Mouse (Mus musculus) left cerebral cortex, adult 18-20 months (tissue): Measurements from ENCODE around the gene Col23a1. TPM values are rescaled to one million over a fixed set of nuclear protein-coding genes. Genes with fewer than 3 reads are reported as not detected.
A peak's percentile ranks its signal among the peaks of the same experiment; 100 is the strongest.

Experiments used
- DNase-seq, 2 experiments: peaks; one replicate each; pipeline ENCODE4 v3.0.0; 2021 to 2022; ENCODE audit warnings: low spot score in 2 of 2, mixed read lengths in 1 of 2
- total RNA-seq, 2 experiments: library from RNA; stranded (reverse); gene quantifications; 2 replicates each; pipeline ENCODE4 v1.2.3; 2021

Col23a1 gene
- total RNA-seq, 2 experiments from 2014 or later: 8.2 to 14.2 TPM

GRCm38 (mm10) chr11:51477571-51477970 lies 187.9 kb downstream of the Col23a1 start:
- DNase-seq: no peak

- no peak for DNase-seq
These were observed 192.5 kb downstream of the Col23a1 start for GRCm38 (mm10) chr11:51482251-51482650.

- DNase-seq: no peak
These were observed 195.4 kb downstream of the Col23a1 start for GRCm38 (mm10) chr11:51485051-51485521.

GRCm38 (mm10) chr11:51485775-51486464 lies 196.2 kb downstream of the Col23a1 start:
- no peak for DNase-seq

GRCm38 (mm10) chr11:51488813-51489212 lies 199.1 kb downstream of the Col23a1 start:
- no peak for DNase-seq

GRCm38 (mm10) chr11:51493421-51493820 lies 203.7 kb downstream of the Col23a1 start:
- peak; percentile 8 to 28 for DNase-seq

GRCm38 (mm10) chr11:51494178-51494577 lies 204.5 kb downstream of the Col23a1 start:
- DNase-seq: no peak

GRCm38 (mm10) chr11:51499776-51500175 lies 210.1 kb downstream of the Col23a1 start:
- DNase-seq: no peak

- peak; percentile 56 to 73 for DNase-seq
These were observed 212.7 kb downstream of the Col23a1 start for GRCm38 (mm10) chr11:51502431-51502851.

- no peak for DNase-seq
These were observed 215.2 kb downstream of the Col23a1 start for GRCm38 (mm10) chr11:51504946-51505345.

- no peak for DNase-seq
These were observed 218.3 kb downstream of the Col23a1 start for GRCm38 (mm10) chr11:51508053-51508452.

- no peak for DNase-seq
These were observed 219.5 kb downstream of the Col23a1 start for GRCm38 (mm10) chr11:51509211-51509610.

GRCm38 (mm10) chr11:51513019-51513418 lies 223.3 kb downstream of the Col23a1 start:
- no peak for DNase-seq

- no peak for DNase-seq
These were observed 225.6 kb downstream of the Col23a1 start for GRCm38 (mm10) chr11:51515346-51515745.

GRCm38 (mm10) chr11:51518100-51518499 lies 228.4 kb downstream of the Col23a1 start:
- DNase-seq: no peak

- peak in 1 of 2 experiments; percentile 16 for DNase-seq
These were observed 228.9 kb downstream of the Col23a1 start for GRCm38 (mm10) chr11:51518585-51518984.

- DNase-seq: no peak
These were observed 231.7 kb downstream of the Col23a1 start for GRCm38 (mm10) chr11:51521440-51521839.

GRCm38 (mm10) chr11:51523215-51523614 lies 233.5 kb downstream of the Col23a1 start:
- no peak for DNase-seq

- DNase-seq: no peak
These were observed 233.9 kb downstream of the Col23a1 start for GRCm38 (mm10) chr11:51523625-51524024.

GRCm38 (mm10) chr11:51526631-51527161 lies 237.0 kb downstream of the Col23a1 start:
- DNase-seq: peak in 1 of 2 experiments; percentile 9

GRCm38 (mm10) chr11:51533128-51533533 lies 243.4 kb downstream of the Col23a1 start:
- no peak for DNase-seq

GRCm38 (mm10) chr11:51534314-51534713 lies 244.6 kb downstream of the Col23a1 start:
- DNase-seq: peak; percentile 66 to 68

- DNase-seq: no peak
These were observed 248.7 kb downstream of the Col23a1 start for GRCm38 (mm10) chr11:51538388-51538787.
